Mouse (Mus musculus): Measurements from ENCODE around the gene Hspb2.

The Hspb2 gene

DNA sequence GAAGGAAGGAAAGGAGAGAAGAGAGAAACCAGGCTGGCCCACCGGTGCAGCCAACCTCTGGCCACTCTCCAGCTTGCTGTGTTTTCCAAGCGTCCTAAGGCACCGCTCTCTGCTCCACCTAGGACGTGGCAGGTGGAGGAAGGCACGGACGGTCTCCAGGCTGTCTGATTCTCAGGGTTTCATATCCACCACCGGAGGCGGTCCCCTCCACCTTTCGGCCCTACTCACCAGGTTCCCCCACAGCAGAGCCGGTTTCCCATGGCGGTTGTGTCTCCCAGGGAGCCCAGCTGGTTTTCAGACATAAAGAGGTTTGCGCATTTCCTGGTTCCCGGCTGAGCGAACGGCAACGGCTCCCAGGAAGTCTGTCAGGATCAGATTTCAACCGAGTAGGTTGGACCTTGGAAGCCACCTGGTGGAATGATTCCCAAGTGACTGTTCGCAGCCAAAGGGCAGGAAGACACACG is 5.9 kb downstream of the Hspb2 start, which contains the start of gene 2310030G06Rik:
Gene 2310030G06Rik (minus strand): TSS at position 323 of the 464 bp plus-strand sequence.
- no peak for DNase-seq

DNA sequence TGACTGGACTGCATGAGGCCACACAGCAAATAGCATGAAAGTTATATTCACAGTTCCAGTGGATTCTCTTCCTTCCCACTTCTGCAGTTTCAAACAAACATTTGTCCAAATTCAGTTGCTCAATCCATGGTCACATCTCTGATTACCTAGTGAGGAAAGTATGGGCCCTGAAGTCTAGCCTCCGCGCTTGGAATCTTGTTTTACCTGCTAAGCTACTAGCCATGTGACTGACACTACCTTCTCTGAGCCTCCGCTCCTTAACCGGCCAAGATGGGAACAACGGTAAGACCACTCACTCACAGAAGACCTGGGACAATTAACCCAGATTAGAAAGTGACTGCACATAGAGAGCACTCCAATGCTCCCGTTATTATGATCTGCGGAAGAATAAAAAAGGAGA is 6.3 kb downstream of the Hspb2 start:
- no peak for DNase-seq

DNA sequence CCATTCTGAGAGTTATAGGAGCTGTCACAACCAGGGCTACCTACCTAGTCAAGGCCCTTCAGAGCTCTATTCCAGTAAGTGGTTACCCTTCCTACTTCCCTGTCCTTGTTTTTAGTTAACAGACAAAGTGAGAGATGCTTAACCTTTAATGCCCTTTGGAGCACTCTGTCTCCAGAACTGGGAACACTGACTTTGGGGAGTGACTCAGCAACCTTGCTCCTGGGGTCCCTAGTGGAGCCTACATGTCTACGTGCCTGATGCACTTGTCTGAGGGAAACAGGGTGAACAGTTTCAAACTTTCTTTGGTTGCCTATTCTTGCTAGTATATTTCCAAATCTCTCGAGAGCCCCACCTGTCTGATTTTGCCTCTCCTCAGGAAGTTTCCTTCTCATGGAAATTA is 9.4 kb downstream of the Hspb2 start:
- no peak for DNase-seq

DNA sequence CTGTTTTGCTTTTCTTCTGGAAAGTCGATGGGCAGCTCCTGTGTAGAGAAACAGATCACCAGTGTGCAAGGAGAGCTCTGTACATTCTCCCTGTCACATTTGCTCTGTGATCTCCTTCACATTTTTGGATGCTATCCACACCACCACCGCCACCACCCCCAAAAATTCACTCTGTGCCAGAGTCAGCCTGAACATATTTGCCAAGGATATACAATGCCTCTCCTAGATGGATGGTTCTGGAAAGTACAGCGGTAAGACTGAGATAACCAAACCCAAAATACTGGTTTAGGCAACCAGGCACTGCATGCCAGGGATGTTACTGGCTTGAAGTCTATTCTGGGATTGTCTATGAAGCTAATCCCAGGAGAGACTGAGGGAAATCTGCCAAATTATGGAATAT is 9.9 kb downstream of the Hspb2 start:
- DNase-seq: no peak

DNA sequence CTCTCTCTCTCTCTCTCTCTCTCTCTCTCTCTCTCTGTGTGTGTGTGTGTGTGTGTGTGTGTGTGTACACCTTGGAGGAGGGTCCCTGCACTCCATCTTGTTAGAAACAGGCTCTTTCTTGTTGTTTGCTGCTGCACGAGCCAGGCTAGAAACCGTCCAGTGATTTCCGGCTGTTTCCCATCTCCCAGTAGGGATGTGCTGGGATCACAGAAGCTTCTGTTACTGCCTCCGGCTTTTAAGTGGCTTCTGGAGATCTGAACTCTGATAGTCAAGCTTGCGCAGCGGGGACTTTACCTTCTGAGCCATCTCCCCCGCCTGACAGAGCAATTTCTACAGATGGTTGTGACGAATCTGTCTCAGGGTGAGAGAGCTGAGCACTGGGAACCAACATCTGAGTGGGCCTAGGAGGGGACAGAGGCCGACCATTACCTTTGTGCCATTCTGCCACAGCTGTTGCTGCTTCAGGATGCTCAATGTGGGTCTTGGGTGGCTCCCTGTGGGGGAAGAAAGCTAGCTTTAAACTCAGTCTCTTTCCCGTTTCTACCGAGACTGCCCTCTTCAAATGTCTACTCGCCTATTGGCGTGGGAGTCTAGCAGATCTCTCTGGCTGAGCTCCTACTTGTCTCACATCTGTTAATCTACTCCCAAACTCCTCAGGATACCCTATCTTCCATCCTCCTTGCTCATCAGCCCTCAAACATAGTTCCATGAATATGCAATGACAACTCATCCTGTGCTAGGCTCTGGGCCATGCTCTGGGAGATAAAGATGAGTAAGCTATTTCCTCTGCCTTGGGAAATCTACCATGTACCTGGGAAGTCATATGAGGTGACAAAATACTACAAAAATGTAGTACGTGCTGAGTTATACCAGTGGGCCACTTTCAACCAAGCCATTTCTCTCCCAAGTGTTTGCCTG is 11.0 kb downstream of the Hspb2 start:
- no peak for DNase-seq

DNA sequence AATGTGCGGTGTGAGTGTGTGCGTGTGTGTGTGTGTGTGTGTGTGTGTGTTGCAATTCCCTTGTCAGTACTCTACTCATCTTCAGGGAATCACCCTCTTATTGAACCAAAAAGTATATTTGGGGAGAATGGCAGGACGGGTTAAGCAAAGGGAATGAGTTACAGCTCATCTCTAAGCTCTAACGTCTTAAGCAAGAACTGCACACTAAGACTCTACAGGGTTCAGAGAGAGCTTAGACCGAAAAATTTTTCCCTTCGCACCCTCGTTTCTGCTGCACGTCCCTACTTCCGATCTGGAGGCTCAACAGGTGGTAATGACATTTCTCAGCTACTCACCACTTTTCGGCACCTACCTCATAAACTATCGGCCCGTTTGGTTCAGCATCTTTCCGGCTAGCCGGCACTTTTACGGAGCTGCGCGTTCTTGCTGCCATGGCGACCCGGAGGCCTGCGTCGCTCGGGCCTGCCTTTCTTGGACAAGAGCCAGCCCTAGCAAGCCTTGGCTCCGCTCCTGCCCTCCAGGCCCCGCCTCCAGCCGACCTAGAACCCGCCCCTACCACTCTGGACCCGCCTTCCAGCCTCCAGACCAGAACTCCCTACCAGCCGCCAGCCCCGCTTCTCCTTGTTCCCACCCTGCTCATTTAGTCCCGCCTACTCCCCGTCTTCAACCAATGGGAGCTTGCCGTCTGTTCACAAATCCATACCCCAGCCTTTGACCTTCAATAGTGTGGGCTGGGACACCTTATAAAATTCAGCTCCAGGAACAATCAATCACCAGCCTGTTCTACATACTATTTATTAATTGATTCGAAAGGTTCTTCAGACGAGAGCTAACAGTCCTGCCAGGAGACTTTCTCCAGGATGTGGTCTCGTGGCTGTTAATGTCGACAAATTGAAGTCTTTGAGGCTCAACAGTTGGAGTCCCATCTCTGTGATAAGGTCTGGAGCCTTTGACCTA is 13.0 kb downstream of the Hspb2 start, which contains the start of gene Dixdc1:
Gene Dixdc1 (minus strand): TSS at position 604 of the 957 bp plus-strand sequence.
- peak; percentile 80 to 83 for DNase-seq

DNA sequence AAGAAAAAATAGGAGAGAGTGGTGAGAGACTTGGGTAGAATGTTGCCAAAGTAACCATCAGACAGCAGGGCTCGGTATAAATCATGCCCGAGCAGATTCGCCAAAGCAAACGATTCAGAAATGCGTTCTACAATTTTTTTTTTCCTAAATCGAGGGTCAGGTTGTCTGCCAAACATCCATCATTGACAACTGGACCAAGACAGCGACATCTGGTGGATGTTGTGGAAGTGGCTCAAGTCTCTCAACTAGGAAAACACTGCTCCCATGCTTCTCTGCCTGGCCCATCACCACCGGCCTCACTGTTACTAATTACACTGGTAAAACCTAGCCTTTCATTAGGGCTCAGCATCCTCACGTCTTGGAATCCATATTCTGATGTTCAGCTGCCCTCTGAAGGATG is 17.2 kb downstream of the Hspb2 start:
- DNase-seq: peak; percentile 38 to 48

DNA sequence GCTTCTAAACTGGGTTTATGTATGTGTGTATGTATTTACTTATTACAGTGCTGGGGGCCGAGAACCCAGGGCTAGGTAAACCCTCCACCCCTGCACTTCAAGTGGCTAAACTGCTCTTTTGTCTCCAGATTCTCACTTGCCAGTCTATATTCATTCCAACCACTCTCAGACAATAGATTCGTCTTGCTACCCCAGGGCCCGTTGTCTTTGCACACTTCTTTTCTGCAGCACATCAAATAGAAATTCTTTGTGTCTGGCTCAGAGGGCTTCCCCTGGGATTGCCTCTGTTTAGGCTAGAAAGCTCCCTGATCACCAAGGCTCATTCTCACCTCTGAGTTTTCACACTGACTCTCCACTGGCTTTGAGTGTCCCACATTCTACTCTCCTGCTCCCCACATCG is 19.6 kb downstream of the Hspb2 start:
- no peak for DNase-seq

DNA sequence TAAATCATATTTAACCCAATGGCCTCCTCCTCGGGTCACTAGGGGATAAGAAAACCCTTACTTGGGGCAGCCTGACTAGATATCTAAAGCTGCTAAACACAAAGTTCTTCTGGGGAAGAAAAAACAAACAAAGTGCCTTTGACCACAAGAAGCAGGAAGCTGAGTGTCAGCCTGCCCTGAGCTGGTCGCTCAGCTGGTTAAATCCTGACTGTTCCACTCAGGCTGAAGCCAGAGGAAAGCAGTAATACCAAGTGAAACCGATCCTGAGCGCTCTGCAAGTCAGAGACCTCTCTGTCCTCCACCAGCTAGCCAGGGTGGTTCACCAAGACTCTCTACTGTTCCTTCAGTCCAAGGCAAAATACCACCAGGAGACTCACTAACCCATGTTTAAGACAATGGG is 22.6 kb downstream of the Hspb2 start:
- DNase-seq: no peak

DNA sequence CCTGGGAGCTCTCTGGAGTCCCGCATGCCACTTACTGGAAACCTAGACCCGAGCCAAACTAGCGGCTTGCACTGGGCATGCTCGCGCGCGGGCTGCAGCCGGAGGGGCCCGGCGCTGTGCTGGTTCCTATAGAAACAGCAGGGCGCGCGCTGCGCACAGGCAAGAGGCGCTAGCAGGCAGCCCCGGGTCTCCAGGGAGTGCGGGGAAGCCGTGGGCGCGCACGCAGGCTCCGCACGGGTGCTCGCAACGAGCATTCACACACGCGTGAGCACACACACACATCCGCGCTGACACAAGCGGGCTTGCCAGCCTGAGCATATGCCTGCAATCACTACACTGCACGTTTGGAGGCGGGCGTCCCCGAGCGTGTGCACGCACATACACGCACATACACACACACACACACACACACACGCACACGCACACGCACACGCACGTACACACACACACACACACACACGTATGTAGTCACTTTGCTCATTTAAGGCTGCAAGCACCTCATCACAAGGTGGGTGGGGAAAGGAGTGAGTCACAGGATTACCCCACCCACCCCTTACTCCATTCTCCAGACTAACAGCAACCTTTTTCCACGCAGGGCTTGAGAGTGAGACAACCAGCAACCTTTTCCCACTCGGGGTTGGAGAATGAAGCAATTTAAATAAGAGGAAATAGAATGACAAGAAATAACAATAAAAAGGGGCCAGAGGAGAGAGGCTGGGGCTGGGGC is 24.1 kb downstream of the Hspb2 start:
- peak; percentile 69 for DNase-seq

DNA sequence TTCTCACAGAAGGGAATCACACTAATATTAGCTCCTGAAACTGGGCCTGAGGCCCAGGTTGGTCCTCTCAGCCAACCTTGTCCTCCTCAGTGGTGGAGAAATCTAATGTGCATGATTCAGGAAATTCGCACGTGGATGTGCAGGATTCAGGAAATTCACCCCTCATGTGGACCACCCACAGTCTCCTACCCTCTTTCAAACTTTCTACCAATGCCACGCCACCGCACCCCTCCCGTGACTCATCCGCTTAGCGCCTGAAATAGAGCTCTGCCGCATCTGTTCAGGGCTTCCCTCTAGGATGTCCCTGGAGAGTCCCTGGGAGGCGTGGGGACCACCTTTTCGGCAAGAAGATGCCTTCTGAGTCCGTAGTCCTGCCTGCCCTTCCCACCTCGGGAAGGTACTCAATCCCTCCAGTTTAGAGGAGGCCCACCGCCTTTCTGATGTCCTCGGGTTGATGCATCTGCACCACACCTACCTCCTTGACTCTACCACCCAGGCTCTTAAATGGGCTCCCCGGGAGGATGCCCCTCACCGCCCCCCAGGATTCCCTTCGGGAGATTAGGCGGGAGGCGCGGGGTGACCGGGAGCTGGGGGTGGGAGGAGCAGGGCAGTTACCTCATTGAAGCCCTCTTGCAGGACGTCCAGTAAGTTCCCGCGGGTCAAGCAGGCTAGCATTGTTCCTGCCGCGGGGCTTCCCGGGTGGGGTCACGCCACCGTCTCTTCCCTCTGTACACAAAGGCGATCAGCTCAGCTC is 24.8 kb downstream of the Hspb2 start:
- no peak for DNase-seq

DNA sequence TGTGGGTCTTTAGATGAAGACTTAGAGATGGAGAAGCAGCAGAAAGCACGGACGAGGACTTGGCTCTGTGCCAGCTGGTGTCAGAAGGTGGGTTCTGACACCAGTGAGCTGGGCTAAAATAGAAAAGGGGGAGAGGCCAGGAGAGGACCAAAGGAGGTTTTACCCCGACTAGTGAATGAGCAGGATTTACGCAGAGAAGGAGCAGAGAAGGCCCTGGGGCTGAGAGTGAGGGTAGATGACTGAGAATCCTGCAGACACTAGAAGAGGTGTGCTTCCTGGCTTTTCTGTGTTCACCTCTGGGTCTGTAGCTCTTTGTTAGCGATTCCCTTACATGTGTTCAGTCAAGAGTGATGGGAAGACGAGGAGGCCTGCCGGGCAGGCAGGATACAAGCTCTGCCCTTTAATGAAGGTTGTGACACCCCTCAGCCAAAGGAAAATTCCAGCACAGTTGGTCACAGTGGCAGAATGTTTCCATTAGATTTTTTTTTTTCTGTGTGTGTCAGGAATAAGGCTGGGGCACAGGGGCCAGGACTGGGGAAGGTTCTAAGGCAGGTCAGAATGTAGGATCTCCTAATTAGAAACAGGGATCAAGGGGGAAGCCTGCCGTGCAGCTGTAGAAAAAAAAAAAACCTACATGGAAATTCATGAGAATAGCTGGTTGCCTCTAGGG is 26.1 kb downstream of the Hspb2 start:
- no peak for DNase-seq

DNA sequence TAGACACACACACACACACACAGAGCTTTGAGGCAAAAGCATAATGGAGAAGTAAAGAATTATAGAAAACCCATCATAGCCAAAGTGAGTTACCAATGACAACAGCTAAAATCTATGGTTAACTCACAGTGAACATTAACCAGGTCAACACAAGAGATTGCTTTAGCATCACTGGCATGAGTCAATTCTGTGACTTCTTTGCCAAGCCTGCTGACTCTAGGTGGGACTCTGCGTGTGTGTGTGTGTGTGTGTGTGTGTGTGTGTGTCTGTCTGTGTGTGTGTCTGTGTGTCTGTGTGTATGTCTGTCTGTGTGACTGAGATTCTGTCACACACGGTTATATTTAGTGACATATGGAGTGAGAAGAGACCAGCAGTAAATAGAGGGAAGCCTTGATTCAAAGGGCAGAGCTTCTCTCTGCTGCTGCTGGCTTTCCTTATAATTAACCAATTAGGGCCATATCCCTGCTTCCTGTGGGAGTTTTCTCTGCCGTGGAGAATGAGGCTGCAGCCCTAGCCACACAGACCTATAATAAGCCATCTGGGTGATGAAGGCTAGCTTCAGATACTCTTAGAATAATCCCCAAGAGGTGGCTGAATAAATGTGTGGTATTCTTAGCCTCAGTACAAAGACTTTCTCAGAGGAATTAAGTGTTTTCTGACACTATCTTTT is 27.4 kb downstream of the Hspb2 start:
- DNase-seq: no peak

DNA sequence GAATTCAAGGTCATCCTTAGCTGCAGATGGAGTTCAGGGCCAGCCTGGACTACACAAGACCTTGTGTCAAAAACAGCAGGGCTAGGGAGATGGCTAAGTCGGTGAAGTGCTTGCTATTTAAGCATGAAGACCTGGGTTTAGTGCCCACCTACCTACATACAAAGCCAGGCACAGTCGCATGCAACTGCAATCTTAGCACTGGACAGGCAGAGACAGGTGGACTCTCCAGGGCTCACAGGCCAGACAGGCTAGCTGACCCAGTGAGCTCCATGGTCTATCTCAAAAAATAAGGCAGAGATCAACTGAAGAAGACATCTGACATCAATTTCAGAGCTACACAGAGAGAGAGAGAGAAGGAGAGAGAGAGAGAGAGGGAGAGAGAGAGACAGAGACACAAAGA is 28.0 kb downstream of the Hspb2 start:
- no peak for DNase-seq

DNA sequence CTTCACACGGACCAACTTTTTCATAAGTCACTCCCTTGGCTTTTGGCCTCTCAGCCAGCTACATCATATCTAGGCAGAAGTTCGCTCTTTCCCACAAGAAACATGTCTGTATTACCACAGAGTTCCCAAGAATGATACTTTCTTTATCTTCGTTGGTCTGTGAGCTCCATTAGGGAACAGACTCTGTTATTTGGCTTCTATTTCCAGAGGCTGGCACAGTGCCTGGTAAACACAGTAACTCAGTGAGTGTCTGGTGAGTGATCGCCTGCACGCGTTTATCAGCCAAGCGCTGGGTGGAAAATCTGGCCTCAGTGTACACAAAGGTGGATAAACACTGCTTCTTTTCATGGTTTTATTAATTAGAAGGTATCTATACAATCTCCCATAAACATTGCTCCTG is 28.7 kb downstream of the Hspb2 start:
- no peak for DNase-seq

DNA sequence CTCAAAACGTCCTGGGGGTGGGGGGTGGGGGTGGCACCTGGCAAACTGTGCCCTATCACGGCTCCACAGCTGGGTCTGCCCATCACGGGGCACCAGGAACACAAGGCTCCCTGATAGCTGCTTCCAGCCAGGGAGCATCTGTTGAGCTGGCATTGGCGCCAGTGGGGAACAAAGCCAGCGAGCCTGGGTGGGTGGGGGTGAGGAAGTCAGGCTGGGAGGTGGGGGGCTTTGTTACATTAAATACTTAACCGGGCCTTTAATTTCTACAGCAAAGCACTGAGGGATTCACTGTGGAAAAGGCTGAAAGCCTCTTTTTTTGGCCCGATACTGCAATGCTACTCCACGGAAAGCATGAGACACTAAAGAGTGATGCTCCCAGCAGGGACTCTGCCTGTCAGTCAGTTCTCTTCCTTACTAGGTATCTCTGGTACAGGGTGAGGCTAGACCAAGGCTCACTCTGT is 29.7 kb downstream of the Hspb2 start:
- no peak for DNase-seq

DNA sequence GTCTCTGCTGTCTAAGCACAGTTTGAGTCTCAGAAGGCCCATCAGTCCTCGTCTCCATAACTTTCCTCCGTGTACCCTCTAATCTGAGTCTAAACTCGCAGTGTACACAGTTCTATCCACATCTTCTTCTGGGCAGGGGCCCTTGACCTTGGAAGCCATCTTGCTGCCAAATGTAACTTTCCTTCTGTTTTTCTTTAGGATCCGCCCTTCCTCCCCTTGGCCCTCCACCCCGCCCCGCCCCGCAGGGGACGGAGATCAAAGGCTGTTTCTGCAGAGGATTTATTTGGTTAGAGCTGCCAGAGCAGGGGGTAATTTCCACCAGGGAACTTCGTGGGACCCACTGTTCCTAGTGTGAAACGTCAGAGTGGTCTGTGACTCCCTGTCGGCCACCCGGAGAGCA is 31.1 kb downstream of the Hspb2 start:
- DNase-seq: no peak

DNA sequence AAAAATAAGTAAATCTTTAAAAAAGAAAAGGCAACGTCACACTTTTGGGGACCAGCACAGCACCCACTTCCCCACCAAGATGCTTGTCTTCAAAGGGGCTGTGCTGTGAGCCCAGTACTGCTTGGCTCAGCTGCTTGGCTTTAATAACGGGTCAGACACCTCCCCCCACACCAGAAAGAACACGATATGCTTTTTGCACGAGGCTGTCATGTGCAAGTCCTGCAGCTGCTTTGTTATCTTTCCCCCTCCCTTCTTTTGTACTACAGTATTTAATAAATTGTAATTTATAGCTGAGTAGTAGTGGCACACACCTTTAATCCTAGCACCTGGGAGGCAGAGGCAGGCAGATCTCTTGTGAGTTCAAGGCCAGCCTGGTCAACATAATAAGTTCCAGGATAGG is 33.3 kb downstream of the Hspb2 start:
- no peak for DNase-seq

DNA sequence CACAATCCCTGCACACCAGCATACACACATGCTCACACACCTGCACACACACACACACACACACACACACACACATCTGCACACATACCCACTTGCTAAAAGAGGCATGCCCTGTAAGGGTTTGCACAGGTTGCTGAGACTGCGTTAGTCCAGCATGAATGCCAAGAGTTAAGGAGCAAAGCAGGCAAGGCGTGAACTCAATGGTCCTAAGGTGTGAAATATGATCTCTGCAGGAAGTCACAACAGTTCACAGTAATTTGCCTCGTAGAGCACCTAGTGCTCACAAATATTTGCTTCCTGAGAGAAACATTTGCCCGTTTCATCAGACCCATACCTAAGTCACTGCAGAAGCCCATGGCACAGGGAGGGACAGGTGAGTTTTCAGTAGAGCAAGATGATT is 38.0 kb downstream of the Hspb2 start:
- DNase-seq: no peak

DNA sequence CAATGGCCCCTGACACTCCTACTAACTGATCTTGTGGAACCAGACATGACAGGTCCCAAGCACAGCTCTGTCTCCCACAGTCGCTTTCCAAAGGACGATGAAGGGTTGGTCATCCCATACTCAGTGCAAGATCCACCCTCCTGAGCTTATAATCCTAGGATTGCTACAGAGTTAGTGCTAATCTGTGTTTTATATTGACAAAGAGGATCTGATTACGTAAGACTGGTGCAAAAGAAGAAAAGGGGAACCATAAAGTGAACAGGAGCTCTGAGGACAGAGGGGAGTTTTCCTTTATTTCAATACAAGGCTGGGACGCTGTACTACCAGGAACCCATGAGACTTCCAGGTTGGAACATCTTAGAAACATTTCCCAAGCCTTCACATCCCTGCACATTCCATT is 40.8 kb downstream of the Hspb2 start:
- DNase-seq: no peak

DNA sequence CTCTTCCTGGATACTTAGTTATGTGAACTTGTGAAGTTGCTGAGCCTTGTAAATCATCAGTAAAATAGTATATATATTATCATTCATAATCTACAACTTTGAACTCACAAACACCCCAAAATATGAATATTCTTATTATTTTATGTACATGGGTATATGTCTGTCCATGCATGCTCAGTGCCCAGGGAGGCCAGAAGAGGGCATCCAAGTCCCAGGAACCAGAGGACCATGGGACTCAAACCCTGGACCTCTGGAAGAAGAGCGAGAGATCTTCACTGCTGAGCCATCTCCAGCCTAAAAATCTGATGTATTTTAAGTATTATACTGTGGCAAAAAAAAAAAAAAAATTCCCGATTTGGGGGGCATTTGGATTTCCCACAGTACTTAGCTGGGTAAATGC is 43.0 kb downstream of the Hspb2 start:
- no peak for DNase-seq
